Mouse (Mus musculus) limb, embryonic 10.5 days (tissue): Measurements from ENCODE around the gene Wfdc1. TPM values are rescaled to one million over a fixed set of nuclear protein-coding genes. Genes with fewer than 3 reads are reported as not detected.

Experiments
- DNase-seq: peaks from one replicate; pipeline ENCODE4 v3.0.0-alpha.2; 2017; ENCODE audit warnings: low spot score
- H3K27ac ChIP-seq: fragments of 300-500 bp; sonication (generic); 2 replicates; pipeline ENCODE4 v1.5.1; 2016; ENCODE audit warnings: mild to moderate bottlenecking
- H3K27me3 ChIP-seq: fragments of 300-500 bp; sonication (generic); 2 replicates; pipeline ENCODE4 v1.6.1; 2016; ENCODE audit warnings: low read depth, mild to moderate bottlenecking; ENCODE audit not compliant: poor library complexity, severe bottlenecking
- H3K36me3 ChIP-seq: fragments of 300-500 bp; sonication (generic); 2 replicates; pipeline ENCODE4 v1.6.1; 2016; ENCODE audit warnings: mild to moderate bottlenecking, moderate library complexity
- H3K4me1 ChIP-seq: fragments of 300-500 bp; sonication (generic); 2 replicates; pipeline ENCODE4 v1.6.1; 2016
- H3K4me3 ChIP-seq: fragments of 300-500 bp; sonication (generic); 2 replicates; pipeline ENCODE4 v1.5.1; 2016; ENCODE audit warnings: mild to moderate bottlenecking, moderate library complexity
- H3K9me3 ChIP-seq: fragments of 300-500 bp; sonication (generic); replicated peaks from 2 replicates; pipeline ENCODE4 v1.6.1; 2016; ENCODE audit warnings: mild to moderate bottlenecking
- WGBS: fragments of 180-500 bp; shearing (Covaris S2); methylation state at CpG from one replicate; pipeline ENCODE4 v1.1.7; 2016; 5-methylcytosine and 5-hydroxymethylcytosine counted together
- polyA plus RNA-seq: library from polyadenylated mRNA; unstranded; fragments of >200 nt; fragmentation: Nextera tagmentation; extraction: Ambion mirVana; gene quantifications from 2 replicates; pipeline ENCODE4 v1.2.1, GENCODE M21; 2016

The Wfdc1 gene
- polyA plus RNA-seq, 1 experiment from 2014 or later = 0.10 TPM

GRCm38 (mm10) chr8:119627613-119628359 is 38.4 kb upstream of the Wfdc1 start:
- peaks cover 40% of the 10 kb centered on the region for H3K4me1 ChIP-seq
- no peaks in the 10 kb centered on the region for H3K36me3 ChIP-seq
- H3K27ac ChIP-seq = peak overlapping the region; percentile 70
- WGBS = 18% methylated on average over 10 of the region's 10 CpGs
- DNase-seq = peak; percentile 64
- H3K4me3 ChIP-seq = no peak overlapping the region
- peaks cover 21% of the 10 kb centered on the region for H3K27me3 ChIP-seq
- no peaks in the 10 kb centered on the region for H3K9me3 ChIP-seq

- DNase-seq = no peak
- peaks cover 52% of the 10 kb centered on the region for H3K27me3 ChIP-seq
- H3K9me3 ChIP-seq = no peaks in the 10 kb centered on the region
- H3K4me1 ChIP-seq = peaks cover 53% of the 10 kb centered on the region
- no peak overlapping the region for H3K4me3 ChIP-seq
- H3K27ac ChIP-seq = 0 out of 2 replicates have a peak overlapping the region, but pooled peaks have one; percentile 9
- WGBS = 52% methylated on average over 3 of the region's 3 CpGs
- no peaks in the 10 kb centered on the region for H3K36me3 ChIP-seq
Observed at GRCm38 (mm10) chr8:119630841-119631240, 35.3 kb upstream of the Wfdc1 start.

GRCm38 (mm10) chr8:119632246-119632645 is 33.9 kb upstream of the Wfdc1 start:
- H3K9me3 ChIP-seq = no peaks in the 10 kb centered on the region
- no peak for DNase-seq
- WGBS = 79% methylated on average over 9 of the region's 9 CpGs
- peaks cover 60% of the 10 kb centered on the region for H3K4me1 ChIP-seq
- H3K4me3 ChIP-seq = no peak overlapping the region
- H3K27me3 ChIP-seq = peaks cover 61% of the 10 kb centered on the region
- no peaks in the 10 kb centered on the region for H3K36me3 ChIP-seq
- no peak overlapping the region for H3K27ac ChIP-seq

- Histone ChIP-seq H3K27me3 (peaks cover 61% of the 10 kb centered on the region), H3K4me3 (no peak overlapping the region), H3K36me3 (no peaks in the 10 kb centered on the region), H3K9me3 (no peaks in the 10 kb centered on the region), H3K27ac (0 out of 2 replicates have a peak overlapping the region, but pooled peaks have one; percentile 14), H3K4me1 (peaks cover 53% of the 10 kb centered on the region)
- DNase-seq = no peak
- 54% methylated on average over 29 of the region's 29 CpGs for WGBS
Observed at GRCm38 (mm10) chr8:119632909-119633308, 33.3 kb upstream of the Wfdc1 start.

- H3K27ac ChIP-seq = no peak overlapping the region
- whole genome bisulfite sequencing = 41% methylated on average over 14 of the region's 14 CpGs
Observed at GRCm38 (mm10) chr8:119634616-119635336, 31.4 kb upstream of the Wfdc1 start.

GRCm38 (mm10) chr8:119635378-119635777 is 30.8 kb upstream of the Wfdc1 start, which contains the start of gene Kcng4:
TSS of gene Kcng4 (minus strand) at chr8:119635680.
- Histone ChIP-seq H3K4me1 (peaks cover 35% of the 10 kb centered on the region), H3K27ac (peak within 1 kb of the TSS; percentile 23; the same call in 1 of the 2 replicates), H3K27me3 (peaks cover 61% of the 10 kb centered on the region), H3K36me3 (no peaks in the 10 kb centered on the region), H3K4me3 (no peak within 1 kb of the TSS), H3K9me3 (no peaks in the 10 kb centered on the region)
- 41% methylated on average over 6 of the region's 6 CpGs for WGBS
- DNase-seq = no peak

More at GRCm38 (mm10) chr8:119634616-119635336, 31.4 kb upstream of the Wfdc1 start:
- no peak overlapping the region for H3K4me3 ChIP-seq
- H3K9me3 ChIP-seq = no peaks in the 10 kb centered on the region
- H3K27me3 ChIP-seq = peaks cover 61% of the 10 kb centered on the region
- H3K4me1 ChIP-seq = peaks cover 39% of the 10 kb centered on the region
- no peaks in the 10 kb centered on the region for H3K36me3 ChIP-seq
- DNase-seq = no peak

GRCm38 (mm10) chr8:119635958-119636357 is 30.2 kb upstream of the Wfdc1 start:
- 54% methylated on average over 2 of the region's 2 CpGs for WGBS
- no peaks in the 10 kb centered on the region for H3K9me3 ChIP-seq
- peaks cover 58% of the 10 kb centered on the region for H3K27me3 ChIP-seq
- no peak overlapping the region for H3K4me3 ChIP-seq
- peaks cover 31% of the 10 kb centered on the region for H3K4me1 ChIP-seq
- DNase-seq = no peak
- H3K27ac ChIP-seq = no peak overlapping the region
- H3K36me3 ChIP-seq = no peaks in the 10 kb centered on the region

- no peak overlapping the region for H3K4me3 ChIP-seq
- peaks cover 50% of the 10 kb centered on the region for H3K27me3 ChIP-seq
- 59% methylated on average over 7 of the region's 7 CpGs for WGBS
- peaks cover 28% of the 10 kb centered on the region for H3K4me1 ChIP-seq
- H3K27ac ChIP-seq = no peak overlapping the region
- H3K36me3 ChIP-seq = no peaks in the 10 kb centered on the region
- no peak for DNase-seq
- H3K9me3 ChIP-seq = no peaks in the 10 kb centered on the region
Observed at GRCm38 (mm10) chr8:119636766-119637165, 29.4 kb upstream of the Wfdc1 start.

- Histone ChIP-seq H3K4me3 (no peak overlapping the region), H3K27ac (no peak overlapping the region), H3K36me3 (no peaks in the 10 kb centered on the region), H3K9me3 (no peaks in the 10 kb centered on the region), H3K27me3 (peaks cover 44% of the 10 kb centered on the region), H3K4me1 (peaks cover 28% of the 10 kb centered on the region)
- no peak for DNase-seq
- 90% methylated on average over 4 of the region's 4 CpGs for WGBS
Observed at GRCm38 (mm10) chr8:119637381-119637780, 28.8 kb upstream of the Wfdc1 start.

GRCm38 (mm10) chr8:119638261-119638660 is 27.9 kb upstream of the Wfdc1 start:
- Histone ChIP-seq H3K4me3 (no peak overlapping the region), H3K27ac (no peak overlapping the region), H3K27me3 (peaks cover 35% of the 10 kb centered on the region), H3K4me1 (peaks cover 23% of the 10 kb centered on the region), H3K9me3 (no peaks in the 10 kb centered on the region), H3K36me3 (no peaks in the 10 kb centered on the region)
- no peak for DNase-seq
- 90% methylated on average over 6 of the region's 6 CpGs for WGBS

GRCm38 (mm10) chr8:119639798-119640197 is 26.4 kb upstream of the Wfdc1 start:
- H3K27me3 ChIP-seq = peaks cover 20% of the 10 kb centered on the region
- no peaks in the 10 kb centered on the region for H3K36me3 ChIP-seq
- H3K4me1 ChIP-seq = peaks cover 25% of the 10 kb centered on the region
- no peaks in the 10 kb centered on the region for H3K9me3 ChIP-seq
- WGBS = 55% methylated on average over 7 of the region's 7 CpGs
- H3K4me3 ChIP-seq = no peak overlapping the region
- no peak overlapping the region for H3K27ac ChIP-seq
- no peak for DNase-seq

- Histone ChIP-seq H3K4me3 (no peak overlapping the region), H3K36me3 (no peaks in the 10 kb centered on the region), H3K9me3 (no peaks in the 10 kb centered on the region), H3K27ac (no peak overlapping the region), H3K27me3 (peaks cover 7% of the 10 kb centered on the region; the same call in 1 of the 2 replicates), H3K4me1 (peaks cover 17% of the 10 kb centered on the region)
- 88% methylated on average over 5 of the region's 5 CpGs for WGBS
- no peak for DNase-seq
Observed at GRCm38 (mm10) chr8:119641058-119641457, 25.1 kb upstream of the Wfdc1 start.

GRCm38 (mm10) chr8:119642960-119643359 is 23.2 kb upstream of the Wfdc1 start:
- Histone ChIP-seq H3K9me3 (no peaks in the 10 kb centered on the region), H3K27ac (no peak overlapping the region), H3K36me3 (no peaks in the 10 kb centered on the region), H3K4me1 (0 out of 2 replicates have a peak, but pooled peaks cover 11% of the 10 kb centered on the region), H3K27me3 (no peaks in the 10 kb centered on the region), H3K4me3 (no peak overlapping the region)
- 91% methylated on average over 1 of the region's 1 CpGs for WGBS
- no peak for DNase-seq
